Mouse (Mus musculus): ENCODE measurements at regions not wholly inside any gene's neighbourhood (a gene's known extent, or its start where the extent isn't known, plus 50 kb on each side); places are given as distances from the start of the nearest gene placed in this dataset.
"Not testable (repeated sequence)": the region's sequence is repeated elsewhere in the genome, so short reads cannot be mapped to it uniquely, and the experiment has no call there.

GRCm38 (mm10) chr6:100425551-100425950, 138.3 kb upstream of the Rybp start:
- DNase-seq (ENCODE audit: low spot score): no peak

GRCm38 (mm10) chr6:100424788-100425403, 137.6 kb upstream of the Rybp start:
- no peak for DNase-seq (ENCODE audit: low spot score)

DNA sequence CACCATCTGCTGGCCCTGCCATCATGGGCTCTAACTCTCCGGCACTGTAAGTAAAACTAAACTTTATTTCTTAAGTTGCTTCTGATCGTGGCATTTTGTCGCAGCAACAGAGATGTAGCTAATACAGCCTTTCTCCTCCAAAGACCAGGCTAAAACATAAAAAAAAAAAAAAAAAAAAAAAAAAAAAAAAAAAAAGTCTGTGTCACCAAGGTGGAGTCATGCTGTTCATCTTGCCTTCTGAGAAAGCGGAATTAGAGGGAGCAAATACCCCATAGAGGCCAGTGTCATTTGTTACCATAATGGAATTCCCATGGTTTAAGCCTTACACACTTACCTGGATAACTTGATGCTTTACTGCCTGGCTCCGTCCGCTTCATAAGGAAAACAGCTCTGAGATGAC, 136.9 kb upstream of the Rybp start:
- no peak for DNase-seq (ENCODE audit: low spot score)

GRCm38 (mm10) chr6:100423636-100424035, 136.4 kb upstream of the Rybp start:
- no peak for DNase-seq (ENCODE audit: low spot score)

- DNase-seq (ENCODE audit: low spot score): no peak
These were observed 135.3 kb upstream of the Rybp start for GRCm38 (mm10) chr6:100422603-100423002.

DNA sequence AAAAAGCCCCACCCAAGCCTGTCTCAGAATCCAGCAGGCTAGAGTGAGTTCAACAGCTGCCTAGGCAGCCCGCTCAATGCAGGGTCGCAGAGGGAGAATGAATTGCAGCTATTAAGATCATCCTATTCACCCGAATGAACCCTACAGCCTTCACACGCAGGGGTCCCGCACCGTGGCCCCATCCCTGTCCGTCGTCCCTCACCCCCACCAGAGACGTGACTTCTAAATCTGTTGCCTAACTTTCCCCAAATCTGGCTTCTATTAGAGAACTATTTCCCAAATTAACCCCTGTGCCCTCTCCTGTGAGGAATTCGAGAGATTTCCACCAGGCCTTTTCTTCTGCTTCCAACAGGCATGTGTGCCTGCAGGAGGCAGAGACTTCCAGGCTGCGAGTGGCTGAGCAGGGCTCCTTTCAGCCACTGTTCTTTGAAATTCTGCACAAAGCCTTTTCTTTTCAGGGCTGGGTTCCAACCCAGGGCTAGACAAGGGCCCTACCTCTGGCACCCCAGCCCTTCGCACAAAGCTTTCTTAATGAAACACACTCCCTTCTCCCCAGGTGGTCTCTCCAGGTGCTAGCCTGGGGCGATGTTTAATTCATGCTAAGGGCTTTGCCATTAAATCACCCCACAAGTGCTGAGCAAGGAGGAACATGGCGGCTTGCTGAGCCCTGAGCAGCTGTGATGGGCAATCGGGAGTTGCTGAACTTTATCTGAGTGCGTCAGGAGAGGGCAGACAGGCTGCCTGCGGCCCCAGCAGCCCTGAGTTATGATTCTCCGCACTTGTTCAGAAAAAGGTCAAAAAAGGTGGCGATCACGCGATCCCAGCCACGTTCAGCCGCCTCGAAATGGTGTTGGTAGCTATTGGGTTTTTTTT, 134.7 kb upstream of the Rybp start:
- DNase-seq (ENCODE audit: low spot score): peak; percentile 82

- DNase-seq (ENCODE audit: low spot score): no peak
These were observed 133.3 kb upstream of the Rybp start for GRCm38 (mm10) chr6:100420602-100421001.

DNA sequence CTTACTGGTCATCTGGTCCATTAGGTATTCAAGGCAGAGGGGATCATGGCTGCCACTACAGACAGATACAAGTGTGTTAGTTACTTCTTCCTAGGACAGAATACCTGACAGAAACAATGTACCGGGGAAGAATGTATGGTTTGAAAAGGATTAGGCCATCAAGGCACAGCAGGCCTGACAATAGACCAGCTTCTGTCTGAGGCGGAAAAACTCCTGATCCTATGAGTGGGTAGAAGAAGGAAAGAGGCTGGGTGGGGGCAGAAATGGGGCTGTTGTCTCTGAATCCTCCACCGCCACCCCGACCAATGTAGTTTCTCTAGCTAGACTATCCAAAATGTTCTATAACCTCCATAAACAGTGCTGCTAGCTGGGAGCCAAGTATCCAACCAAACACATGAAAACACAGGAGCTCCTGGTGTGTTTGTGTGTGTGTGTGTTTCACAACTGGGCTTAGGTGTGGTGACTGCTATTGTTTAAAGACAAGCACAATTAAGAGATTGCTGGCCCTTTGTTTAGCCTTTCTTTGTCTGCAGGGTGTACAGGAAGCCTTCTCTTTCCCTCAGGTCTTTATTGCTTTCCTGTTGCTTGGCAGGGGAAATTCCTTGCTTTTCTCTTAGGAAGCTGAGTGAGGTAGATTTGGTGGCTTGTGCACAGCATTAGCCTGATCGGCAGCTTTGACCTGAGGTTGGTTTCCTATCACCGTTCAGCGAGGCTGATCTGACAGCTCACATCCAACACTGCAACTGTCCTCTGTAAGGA, 132.7 kb upstream of the Rybp start:
- DNase-seq (ENCODE audit: low spot score): no peak

- DNase-seq (ENCODE audit: low spot score): no peak
These were observed 128.8 kb upstream of the Rybp start for GRCm38 (mm10) chr6:100416046-100416445.

- no peak for DNase-seq (ENCODE audit: low spot score)
These were observed 128.2 kb upstream of the Rybp start for GRCm38 (mm10) chr6:100415514-100415913.

DNA sequence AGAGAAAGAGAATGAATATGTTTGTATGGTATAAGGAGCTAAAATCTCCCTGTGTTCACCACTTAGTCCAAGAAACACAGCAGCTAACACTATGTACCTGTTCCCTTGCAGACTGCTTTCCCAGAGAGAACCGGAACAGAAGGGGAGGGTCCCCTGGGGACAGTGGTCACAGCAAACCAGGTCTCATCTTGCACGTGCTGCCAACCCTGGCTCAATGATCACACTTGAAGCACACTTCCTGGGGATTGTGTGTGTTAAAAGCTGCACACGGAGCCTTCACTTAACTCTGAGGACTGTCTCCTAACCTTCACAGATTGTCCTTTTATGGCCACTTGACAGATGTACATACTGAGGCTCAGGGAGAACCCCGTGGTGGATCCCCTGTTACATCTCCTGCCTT, 127.6 kb upstream of the Rybp start:
- DNase-seq (ENCODE audit: low spot score): no peak

GRCm38 (mm10) chr6:100412486-100412885, 125.2 kb upstream of the Rybp start:
- no peak for DNase-seq (ENCODE audit: low spot score)

- no peak for DNase-seq (ENCODE audit: low spot score)
These were observed 124.7 kb upstream of the Rybp start for GRCm38 (mm10) chr6:100411968-100412367.

DNA sequence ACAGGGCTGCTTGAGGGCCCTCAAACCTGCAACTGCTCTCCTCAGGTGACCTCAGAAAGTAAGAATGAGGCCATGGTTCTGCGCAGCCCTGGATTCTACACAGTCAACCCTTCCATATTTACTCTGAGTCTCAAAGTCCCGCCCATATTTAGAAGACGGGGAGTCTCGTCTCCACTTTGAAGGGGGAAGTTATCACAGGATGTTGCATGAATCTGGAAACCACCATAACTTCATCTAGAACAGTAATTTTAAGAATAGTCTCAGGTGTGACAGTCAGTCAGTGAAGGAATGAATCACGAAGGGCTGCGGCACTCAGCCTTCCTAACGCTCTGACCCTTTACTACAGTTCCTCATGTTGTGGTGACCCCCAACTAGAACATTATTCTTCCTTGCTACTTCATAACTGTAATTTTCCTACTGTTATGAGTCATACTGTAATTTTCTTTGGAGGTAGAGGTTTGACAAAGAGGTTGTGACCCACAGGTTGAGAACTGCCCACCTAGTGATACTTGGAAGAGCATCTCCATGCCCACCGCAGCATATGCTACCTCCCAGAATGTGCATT, 122.9 kb upstream of the Rybp start:
- DNase-seq (ENCODE audit: low spot score): no peak

GRCm38 (mm10) chr6:100408826-100409225, 121.5 kb upstream of the Rybp start:
- no peak for DNase-seq (ENCODE audit: low spot score)

DNA sequence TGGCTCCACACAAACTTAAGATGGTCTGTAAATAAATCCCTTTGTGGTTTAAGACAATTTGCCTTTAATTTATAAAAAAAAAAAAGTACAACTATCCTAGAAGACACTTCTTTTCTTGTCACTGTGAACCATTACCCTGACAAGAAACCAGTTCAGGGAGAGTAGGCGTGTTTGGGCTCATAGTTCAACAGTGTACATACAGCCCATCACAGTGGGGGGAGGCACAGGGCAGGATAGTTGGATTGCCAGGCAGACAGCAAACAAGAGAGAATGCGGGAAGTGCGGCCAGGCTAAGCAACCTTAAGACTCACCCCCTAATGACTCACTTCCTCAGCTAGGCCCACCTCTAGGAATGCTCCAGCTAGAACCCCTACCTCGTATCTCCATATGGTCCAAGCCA, 119.2 kb upstream of the Rybp start:
- DNase-seq (ENCODE audit: low spot score): no peak

- DNase-seq (ENCODE audit: low spot score): no peak
These were observed 116.9 kb upstream of the Rybp start for GRCm38 (mm10) chr6:100404161-100404560.

DNA sequence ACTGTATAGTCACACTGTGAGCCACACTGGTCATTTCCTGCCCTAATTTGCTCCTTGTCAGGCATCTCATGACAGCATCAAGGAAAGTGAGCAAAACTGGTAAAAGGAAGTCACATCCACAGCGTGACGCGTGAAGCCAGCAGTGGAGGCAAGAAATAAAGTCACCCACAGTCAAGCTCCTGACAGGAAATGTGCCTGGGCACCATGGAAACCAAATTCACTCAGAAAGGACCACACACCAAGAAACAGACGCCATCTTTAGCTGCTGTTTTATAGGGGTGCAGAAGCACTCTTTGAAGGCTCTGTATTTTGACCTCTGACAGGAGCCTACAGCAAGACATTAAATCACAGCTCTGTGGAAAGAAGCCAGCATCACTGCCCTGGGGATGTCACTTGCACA, 115.4 kb upstream of the Rybp start:
- DNase-seq (ENCODE audit: low spot score): peak; percentile 74

DNA sequence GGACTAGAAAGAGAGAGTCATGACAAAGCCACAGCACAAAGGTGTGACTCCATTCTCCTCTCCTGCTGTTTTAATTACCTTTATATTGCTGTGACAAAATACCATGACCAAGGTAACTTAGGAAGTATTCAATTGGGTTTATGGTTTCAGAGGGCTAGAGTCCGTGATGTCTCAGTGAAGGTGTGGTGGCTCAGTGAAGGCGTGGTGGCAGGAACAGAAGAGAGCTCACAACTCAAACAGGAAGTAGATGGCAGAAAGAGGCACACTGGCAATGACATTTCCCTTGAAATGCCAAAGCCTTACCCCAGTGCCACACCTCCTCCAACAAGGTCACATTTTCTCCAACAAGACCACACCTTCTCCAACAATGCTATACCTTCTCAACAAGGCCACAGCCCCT, 114.4 kb upstream of the Rybp start:
- no peak for DNase-seq (ENCODE audit: low spot score)

DNA sequence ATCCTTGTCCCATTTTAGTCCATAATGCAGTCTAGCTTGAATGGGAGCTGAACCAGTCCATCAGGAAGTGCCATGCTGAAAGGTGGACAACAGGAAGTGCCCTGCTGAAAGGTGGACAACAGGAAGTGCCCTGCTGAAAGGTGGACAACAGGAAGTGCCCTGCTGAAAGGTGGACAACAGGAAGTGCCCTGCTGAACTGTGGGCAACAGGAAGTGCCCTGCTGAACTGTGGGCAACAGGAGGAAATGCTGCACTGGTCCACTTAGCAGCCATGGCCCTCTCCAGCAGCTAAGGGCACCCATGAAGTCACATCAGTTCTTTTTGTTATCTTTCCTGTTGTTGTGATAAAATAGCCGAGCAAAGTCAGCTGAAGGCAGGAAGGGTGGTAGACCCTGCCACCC, 112.1 kb upstream of the Rybp start:
- not testable (repeated sequence) for DNase-seq (ENCODE audit: low spot score)

DNA sequence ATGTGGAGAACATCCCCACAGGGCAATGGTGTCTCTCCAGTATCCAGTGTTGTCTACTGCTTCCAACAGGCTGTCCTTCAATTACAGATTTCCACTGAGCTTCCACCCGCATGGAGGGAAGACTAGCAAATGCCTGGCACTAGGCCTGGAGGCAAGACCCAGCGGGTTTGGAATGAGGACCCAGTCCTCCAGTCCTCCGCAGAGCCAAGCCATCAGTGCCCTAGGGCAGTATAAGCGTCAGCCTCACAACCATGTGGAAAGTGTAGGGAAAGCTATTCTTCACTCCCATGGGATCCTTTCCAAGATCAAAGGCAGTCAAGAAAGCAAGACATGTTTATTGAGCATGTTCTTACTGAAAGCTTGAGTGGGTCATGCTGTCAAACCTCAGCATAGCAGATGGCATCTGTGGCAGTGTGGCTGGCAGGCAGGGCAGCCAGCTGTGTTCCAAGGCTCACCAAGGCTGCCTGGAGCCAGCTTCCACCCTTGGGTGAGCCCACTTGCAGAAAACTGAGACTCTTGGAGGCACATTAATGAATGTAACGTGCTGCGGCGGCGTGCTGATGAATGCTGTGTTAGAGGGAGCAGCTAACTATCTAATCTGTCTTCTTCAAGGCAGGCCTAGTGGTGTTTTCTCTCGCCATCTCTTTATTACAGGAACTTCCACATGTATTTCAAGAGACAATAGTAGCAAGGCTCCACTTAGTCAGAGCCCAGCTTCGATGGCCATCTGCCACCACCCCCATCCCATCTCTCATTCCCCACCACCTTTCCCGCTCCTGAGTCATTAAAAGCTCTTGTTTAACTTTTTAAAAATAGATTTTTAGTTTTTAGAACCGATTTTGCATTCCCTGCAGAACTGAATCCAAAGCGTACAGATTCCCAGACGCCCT, 109.3 kb upstream of the Rybp start:
- DNase-seq (ENCODE audit: low spot score): no peak

Measured in embryo, embryonic 10.5 days (tissue).